Mouse (Mus musculus): ENCODE measurements around the gene Gemin5.
A peak's percentile ranks its signal among the peaks of the same experiment; 100 is the strongest.
"Not testable (repeated sequence)": the region's sequence is repeated elsewhere in the genome, so short reads cannot be mapped to it uniquely, and the experiment has no call there.

Gene Gemin5

DNA sequence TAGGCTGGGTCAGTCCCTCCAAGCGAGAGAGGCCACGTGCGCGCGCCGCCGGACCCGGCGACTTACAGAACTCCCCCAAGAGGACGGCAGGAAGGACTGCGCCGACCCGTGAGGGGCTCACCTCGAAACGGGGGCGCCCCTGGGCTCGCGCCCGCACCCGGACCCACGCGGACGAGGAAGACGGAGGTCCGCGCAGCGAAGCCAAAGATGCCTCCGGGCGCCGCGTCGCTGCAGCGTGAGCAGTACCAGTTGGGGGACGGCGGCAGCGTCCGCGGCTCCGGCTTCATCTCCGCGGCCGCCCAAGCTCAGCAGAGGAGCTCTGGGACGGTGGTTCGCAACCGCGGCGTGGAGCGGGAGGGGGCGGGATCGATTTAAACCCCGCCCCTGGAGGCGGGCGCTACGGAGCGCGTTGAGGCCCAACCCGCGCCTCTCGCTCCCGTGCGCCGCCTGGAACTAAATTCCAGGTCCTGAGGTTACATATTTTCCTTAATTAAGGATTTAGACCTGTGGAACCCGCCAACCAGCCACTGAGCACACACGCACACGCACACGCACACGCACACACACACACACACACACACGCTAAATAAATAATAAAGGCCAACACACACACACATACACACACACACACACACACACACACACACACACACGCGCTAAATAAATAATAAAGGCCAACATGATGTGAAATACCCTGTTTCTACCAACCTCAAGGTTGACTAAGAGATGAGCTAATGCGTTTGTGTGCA, at the start of gene Gemin5:
Gene Gemin5 (minus strand): TSS at position 373 of the 749 bp plus-strand sequence.
- peak; percentile 86 for DNase-seq (ENCODE audit: low read depth, low spot score)

DNA sequence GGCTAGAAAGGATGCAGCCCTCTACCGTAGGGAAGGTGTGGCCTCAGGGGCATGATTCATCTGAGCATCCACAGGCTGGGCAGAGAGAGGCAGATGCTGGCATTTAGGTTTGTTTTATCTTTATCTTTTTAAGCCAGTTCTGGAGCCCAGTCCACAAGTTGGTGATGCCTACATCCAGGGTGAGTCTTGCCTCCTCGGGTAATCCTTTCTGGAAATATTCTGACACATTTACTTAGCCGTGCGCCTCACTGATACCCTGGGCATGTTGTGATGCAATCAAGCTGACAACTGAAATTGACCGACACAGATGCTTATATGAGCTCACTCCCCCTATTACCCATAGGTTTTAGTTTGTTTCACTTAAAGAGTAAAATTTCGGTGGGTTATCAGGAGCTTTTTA, 48.5 kb upstream of the Gemin5 start:
- DNase-seq (ENCODE audit: low read depth, low spot score): no peak

DNA sequence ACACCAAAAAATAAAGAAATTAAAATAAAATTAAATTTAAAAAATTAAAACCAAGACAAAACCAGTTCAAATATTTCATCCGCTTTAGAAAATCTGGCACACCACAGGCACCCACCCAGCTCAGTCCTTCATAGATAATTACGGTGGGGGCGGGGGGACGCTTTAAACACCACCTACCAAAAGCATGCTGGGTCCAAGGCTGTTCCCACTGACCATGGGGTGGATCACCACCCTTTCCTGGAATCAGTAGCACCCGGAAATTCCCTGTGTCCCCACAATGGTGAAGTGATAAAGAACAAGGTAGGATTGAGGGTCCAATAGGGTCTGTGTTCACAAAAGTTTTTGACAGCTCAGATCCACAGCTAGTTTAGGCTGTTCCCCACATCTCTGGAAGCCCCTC, 47.5 kb upstream of the Gemin5 start:
- no peak for DNase-seq (ENCODE audit: low read depth, low spot score)

DNA sequence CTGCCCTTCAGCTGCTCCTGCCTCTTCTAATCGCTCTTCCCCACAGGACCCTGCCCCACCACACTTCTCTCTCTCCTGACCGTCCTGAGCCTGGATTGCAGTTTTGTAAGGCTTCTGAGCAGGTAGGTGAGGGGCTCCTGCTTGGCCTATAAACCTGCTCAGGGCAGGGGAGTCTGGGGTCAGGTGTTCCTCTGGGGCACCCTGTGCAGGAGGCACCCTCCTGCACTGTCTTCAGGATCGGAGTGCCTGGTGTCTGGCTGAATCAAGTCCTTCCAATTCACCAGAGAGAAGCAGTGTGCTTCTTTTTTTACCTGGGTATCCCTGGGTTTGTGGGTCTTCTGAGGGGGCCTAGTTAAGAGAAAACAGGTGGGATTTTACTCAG, 46.7 kb upstream of the Gemin5 start:
- DNase-seq (ENCODE audit: low read depth, low spot score): not testable (repeated sequence)

DNA sequence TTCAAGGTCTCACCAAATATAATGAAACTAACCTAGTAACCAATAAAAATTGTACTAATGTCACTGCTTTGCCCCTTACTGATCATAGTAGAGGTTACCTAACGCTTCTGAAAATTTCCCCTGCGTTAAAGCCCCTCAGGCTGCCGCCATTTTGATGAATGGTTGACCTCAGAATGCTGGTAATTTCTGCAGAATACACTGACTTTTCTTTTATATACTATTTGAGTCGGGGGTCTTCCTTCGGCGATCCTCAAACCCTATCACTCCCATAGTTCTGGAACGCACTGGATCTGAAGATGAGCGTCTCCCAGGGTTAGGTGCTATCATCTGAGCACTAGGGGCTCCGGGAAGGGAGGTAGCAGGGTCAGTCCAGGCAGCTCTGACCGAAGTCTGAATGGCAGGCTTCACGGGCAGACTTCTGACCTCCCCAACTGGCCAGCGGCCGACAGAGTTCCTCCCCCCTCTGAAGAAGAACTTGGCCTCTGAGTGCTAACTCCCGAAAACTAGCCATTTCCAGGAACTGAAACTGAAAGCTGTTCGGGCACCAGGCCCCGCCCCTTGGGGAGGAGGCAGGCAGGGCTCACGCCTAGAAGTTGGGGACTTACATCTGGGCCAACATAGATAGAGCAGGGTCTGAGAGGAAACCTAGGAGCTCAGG, 46.2 kb upstream of the Gemin5 start:
- DNase-seq (ENCODE audit: low read depth, low spot score): peak; percentile 31

DNA sequence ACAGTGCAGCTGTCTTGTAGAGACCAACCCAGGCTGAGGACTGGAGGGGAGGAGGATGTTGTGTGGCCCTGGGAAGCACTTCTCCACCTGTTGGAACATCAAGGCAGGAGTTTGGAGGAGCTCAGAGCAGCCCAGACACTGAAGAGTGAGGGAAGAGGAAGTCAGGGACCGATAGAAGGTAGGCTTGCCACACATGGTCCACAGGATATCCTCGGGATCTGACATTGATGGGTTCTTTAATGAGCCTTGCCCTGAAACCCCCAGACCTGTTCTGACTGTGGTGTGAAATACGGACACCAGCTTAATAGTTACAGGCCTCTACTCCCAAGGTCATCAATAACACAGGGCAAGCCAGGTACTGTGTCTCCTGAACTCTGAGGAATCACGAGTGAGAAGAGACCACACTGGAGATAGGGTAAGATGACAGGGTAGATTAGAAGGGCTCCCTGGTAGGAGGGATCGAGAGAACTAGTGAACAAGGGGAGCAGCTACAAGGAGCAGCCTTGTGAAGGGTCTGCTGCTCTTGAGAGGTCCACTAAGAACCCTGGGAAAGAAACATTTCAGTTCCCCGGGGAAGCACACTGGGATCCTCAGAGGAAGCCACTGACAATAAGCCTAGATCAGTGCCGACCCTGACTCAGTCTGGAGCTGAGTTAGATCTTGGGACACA, 45.5 kb upstream of the Gemin5 start:
- DNase-seq (ENCODE audit: low read depth, low spot score): no peak

GRCm38 (mm10) chr11:58211682-58212067, 43.3 kb upstream of the Gemin5 start:
- no peak for DNase-seq (ENCODE audit: low read depth, low spot score)

GRCm38 (mm10) chr11:58211062-58211681, 42.8 kb upstream of the Gemin5 start:
- DNase-seq (ENCODE audit: low read depth, low spot score): peak; percentile 25

GRCm38 (mm10) chr11:58210321-58210886, 42.1 kb upstream of the Gemin5 start:
- DNase-seq (ENCODE audit: low read depth, low spot score): no peak

DNA sequence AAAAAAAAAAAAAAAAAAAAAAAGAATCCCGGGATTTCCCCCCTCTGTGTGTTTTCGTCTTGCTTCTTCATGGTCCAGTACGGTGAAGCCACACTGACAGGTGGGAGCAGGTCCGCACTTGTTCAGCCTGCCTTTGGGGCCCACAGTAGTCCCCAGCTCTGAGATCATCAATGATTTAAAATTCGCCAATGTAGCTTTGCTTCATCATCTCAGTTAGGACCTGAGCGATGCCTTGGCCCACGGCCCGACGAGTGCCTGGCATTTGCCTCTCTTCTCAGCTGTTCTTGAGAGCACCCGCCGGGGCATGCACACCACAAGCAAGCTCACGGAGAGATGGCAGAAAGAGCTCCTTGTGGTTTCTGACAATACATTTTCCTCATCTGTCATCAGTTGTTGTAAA, 32.7 kb upstream of the Gemin5 start:
- no peak for DNase-seq (ENCODE audit: low read depth, low spot score)

GRCm38 (mm10) chr11:58200226-58200625, 31.9 kb upstream of the Gemin5 start:
- no peak for DNase-seq (ENCODE audit: low read depth, low spot score)

- not testable (repeated sequence) for DNase-seq (ENCODE audit: low read depth, low spot score)
Observed at GRCm38 (mm10) chr11:58199229-58200037, 31.1 kb upstream of the Gemin5 start, which contains the start of the genes Igtp and Irgm2. Gene Igtp (plus strand): TSS chr11:58199556. Gene Irgm2 (plus strand): TSS chr11:58199618.

DNA sequence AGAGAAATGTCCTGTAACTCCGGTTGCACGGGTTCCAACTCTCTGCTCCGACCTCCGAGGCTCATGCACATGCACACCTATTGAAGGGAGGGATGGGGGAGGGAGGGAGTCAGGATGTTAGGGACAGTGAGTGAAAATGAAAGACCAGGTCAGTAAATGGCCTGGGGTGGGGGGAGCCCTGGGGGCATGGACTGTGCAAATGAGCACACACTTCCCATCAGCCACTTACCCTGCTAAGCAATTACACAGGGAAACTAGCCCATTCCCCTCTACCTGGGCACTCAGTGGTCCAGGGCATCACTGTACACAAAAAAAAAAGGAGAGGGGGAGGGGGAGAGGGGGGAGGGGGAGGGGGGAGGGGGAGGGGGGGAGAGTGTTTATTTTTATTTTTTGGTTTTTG, 30.3 kb upstream of the Gemin5 start:
- DNase-seq (ENCODE audit: low read depth, low spot score): no peak

- DNase-seq (ENCODE audit: low read depth, low spot score): no peak
Observed at GRCm38 (mm10) chr11:58193860-58194520, 25.7 kb upstream of the Gemin5 start.

- DNase-seq (ENCODE audit: low read depth, low spot score): no peak
Observed at GRCm38 (mm10) chr11:58193326-58193725, 25.0 kb upstream of the Gemin5 start.

DNA sequence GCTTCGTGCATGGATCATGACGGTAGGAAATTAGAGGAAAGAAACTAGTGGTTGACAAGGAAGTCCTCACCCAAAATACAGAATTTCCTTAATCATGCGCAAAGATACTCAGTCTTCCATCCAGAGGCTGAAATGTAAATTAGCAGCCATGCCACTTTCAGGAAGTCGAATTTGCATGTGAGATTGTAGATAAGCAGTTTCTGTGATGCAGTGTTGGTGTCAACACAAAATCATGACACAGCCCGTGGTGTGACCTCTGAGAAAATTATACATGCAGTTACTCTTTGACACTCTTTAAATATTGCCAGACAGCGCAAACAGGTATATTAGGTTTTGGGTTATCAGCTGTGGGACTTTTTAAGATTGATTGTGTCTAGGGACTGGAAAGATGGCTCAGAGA, 21.3 kb upstream of the Gemin5 start:
- no peak for DNase-seq (ENCODE audit: low read depth, low spot score)

GRCm38 (mm10) chr11:58183579-58183978, 15.2 kb upstream of the Gemin5 start:
- DNase-seq (ENCODE audit: low read depth, low spot score): no peak

- DNase-seq (ENCODE audit: low read depth, low spot score): no peak
Observed at GRCm38 (mm10) chr11:58180756-58181155, 12.4 kb upstream of the Gemin5 start.

DNA sequence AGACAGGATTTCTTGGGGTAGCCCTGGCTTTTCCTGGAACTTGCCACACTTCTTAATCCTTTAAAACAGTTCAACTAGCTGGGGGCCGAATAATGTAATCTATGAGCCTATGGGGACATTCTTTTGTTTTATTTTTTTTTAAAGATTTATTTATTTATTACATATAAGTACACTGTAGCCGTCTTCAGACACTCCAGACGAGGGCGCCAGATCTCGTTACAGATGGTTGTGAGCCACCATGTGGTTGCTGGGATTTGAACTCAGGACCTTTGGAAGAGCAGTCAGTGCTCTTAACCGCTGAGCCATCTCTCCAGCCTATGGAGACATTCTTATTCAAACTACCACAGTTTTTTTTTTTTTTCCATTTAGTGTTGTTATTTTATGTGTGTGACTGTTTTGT, 11.6 kb upstream of the Gemin5 start:
- not testable (repeated sequence) for DNase-seq (ENCODE audit: low read depth, low spot score)

DNA sequence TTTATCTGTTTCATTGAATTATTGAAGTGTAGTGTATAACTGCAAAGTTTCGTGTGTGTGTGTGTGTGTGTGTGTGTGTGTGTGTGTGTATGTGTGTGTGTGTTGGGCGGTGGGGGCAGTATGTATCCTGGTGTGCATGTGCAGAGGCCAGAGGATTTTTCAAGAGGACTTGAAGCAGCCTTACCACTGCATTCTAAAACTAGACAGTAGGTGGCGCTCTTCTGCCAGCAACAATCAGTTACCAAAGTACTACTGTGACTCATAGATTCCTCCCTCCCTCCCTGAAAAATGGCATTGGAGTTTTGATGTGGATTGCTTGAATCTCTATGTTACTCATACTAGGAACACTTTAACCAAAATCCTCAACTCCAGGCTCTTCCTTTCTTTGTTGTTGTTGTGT, 11.2 kb upstream of the Gemin5 start:
- DNase-seq (ENCODE audit: low read depth, low spot score): peak; percentile 91
